Mouse (Mus musculus) forebrain, postnatal 0 days (tissue): ENCODE measurements around the gene Etv5. TPM values are rescaled to one million over a fixed set of nuclear protein-coding genes. Genes with fewer than 3 reads are reported as not detected.

Experiments used
- ATAC-seq: fragments of 200-750 bp; cut with Nextera tagmentation; 2 replicates; pipeline ENCODE4 v1.8.0; 2017; ENCODE audit warnings: mild to moderate bottlenecking, moderate library complexity
- DNase-seq: peaks from one replicate; pipeline ENCODE4 v3.0.0-alpha.2; 2015
- H3K27ac ChIP-seq: fragments of 300-500 bp; sonication (generic); 2 replicates; pipeline ENCODE4 v1.5.1; 2014; ENCODE audit warnings: low read depth, mild to moderate bottlenecking, antibody characterized with exemption, low read length, moderate library complexity, mixed read lengths
- H3K27me3 ChIP-seq: fragments of 300-500 bp; sonication (generic); 2 replicates; pipeline ENCODE4 v1.6.1; 2014; ENCODE audit warnings: mild to moderate bottlenecking, low read length, mixed read lengths; ENCODE audit not compliant: insufficient read depth
- H3K36me3 ChIP-seq: fragments of 300-500 bp; sonication (generic); 2 replicates; pipeline ENCODE4 v1.6.1; 2014; ENCODE audit warnings: mild to moderate bottlenecking, moderate library complexity; ENCODE audit not compliant: insufficient read depth
- H3K4me1 ChIP-seq: fragments of 300-500 bp; sonication (generic); 2 replicates; pipeline ENCODE4 v1.6.1; 2014; ENCODE audit warnings: antibody characterized with exemption; ENCODE audit not compliant: insufficient read depth
- H3K4me2 ChIP-seq: fragments of 300-500 bp; sonication (generic); 2 replicates; pipeline ENCODE4 v1.6.1; 2014; ENCODE audit warnings: low read depth, mild to moderate bottlenecking, moderate library complexity
- H3K4me3 ChIP-seq: fragments of 300-500 bp; sonication (generic); 2 replicates; pipeline ENCODE4 v1.5.1; 2014; ENCODE audit warnings: low read depth, low read length, mixed read lengths
- H3K9ac ChIP-seq: fragments of 300-500 bp; sonication (generic); 2 replicates; pipeline ENCODE4 v1.6.1; 2014; ENCODE audit warnings: mild to moderate bottlenecking
- H3K9me3 ChIP-seq: fragments of 300-500 bp; sonication (generic); 2 replicates; pipeline ENCODE4 v1.6.1; 2016; ENCODE audit warnings: low read length
- CTCF ChIP-seq: sonication (generic); IDR thresholded peaks from 2 replicates; pipeline ENCODE4 v1.5.1; 2016; ENCODE audit warnings: antibody characterized with exemption, control low read depth, low read depth
- WGBS: fragments of 180-500 bp; shearing (Covaris S2); extraction: QIAGEN DNeasy Blood & Tissue Kit; methylation state at CpG from one replicate; pipeline ENCODE4 v1.1.7; 2014; 5-methylcytosine and 5-hydroxymethylcytosine counted together
- polyA plus RNA-seq: library from polyadenylated mRNA; unstranded; fragments of >200 nt; fragmentation: Nextera tagmentation; extraction: Ambion mirVana; gene quantifications from 2 replicates; pipeline ENCODE4 v1.2.1, GENCODE M21; 2015
- total RNA-seq: library from RNA; depleted of rRNA; stranded (reverse); fragments of >200 nt; gene quantifications from 2 replicates; pipeline ENCODE4 v1.2.3, GENCODE M21; 2014

Etv5 gene
- total and polyA plus RNA-seq, 2 experiments from 2014 or later, result 28.6 to 37.4 TPM

GRCm38 (mm10) chr16:22406747-22407146 is 32.8 kb downstream of the Etv5 start:
- Histone ChIP-seq H3K9me3 (no peaks in the 10 kb centered on the region), H3K4me1 (no peaks in the 10 kb centered on the region), H3K9ac (no peak overlapping the region), H3K27ac (no peak overlapping the region), H3K36me3 (no peaks in the 10 kb centered on the region), H3K4me2 (no peak overlapping the region), H3K27me3 (no peaks in the 10 kb centered on the region), H3K4me3 (no peak overlapping the region)
- ATAC-seq (no peak), DNase-seq (no peak)
- TF ChIP-seq CTCF, result no peak
- 90% methylated on average over 4 of the region's 4 CpGs for WGBS

- no peak for DNase-seq
- Histone ChIP-seq H3K4me1 (no peaks in the 10 kb centered on the region), H3K27me3 (no peaks in the 10 kb centered on the region), H3K36me3 (no peaks in the 10 kb centered on the region), H3K9ac (no peak overlapping the region), H3K9me3 (no peaks in the 10 kb centered on the region), H3K4me2 (no peak overlapping the region), H3K27ac (no peak overlapping the region), H3K4me3 (no peak overlapping the region)
- ATAC-seq, result peak; percentile 20; the same call in 1 of the 2 replicates
- 58% methylated on average over 4 of the region's 4 CpGs for WGBS
- no peak for TF ChIP-seq CTCF
These were observed 33.5 kb downstream of the Etv5 start for GRCm38 (mm10) chr16:22406050-22406449.

- ATAC-seq, result no peak
- Histone ChIP-seq H3K27me3 (no peaks in the 10 kb centered on the region), H3K4me2 (no peak overlapping the region), H3K4me1 (no peaks in the 10 kb centered on the region), H3K4me3 (no peak overlapping the region), H3K36me3 (no peaks in the 10 kb centered on the region; the same call in 1 of the 2 replicates), H3K9me3 (no peaks in the 10 kb centered on the region), H3K27ac (no peak overlapping the region), H3K9ac (no peak overlapping the region)
- TF ChIP-seq CTCF, result no peak
- WGBS, result 48% methylated on average over 10 of the region's 10 CpGs
- DNase-seq, result no peak
These were observed 34.0 kb downstream of the Etv5 start for GRCm38 (mm10) chr16:22405492-22405891.

- DNase-seq, result no peak
These were observed 35.8 kb downstream of the Etv5 start for GRCm38 (mm10) chr16:22403715-22404114.

GRCm38 (mm10) chr16:22402600-22402999 is 36.9 kb downstream of the Etv5 start:
- no peaks in the 10 kb centered on the region for H3K4me1 ChIP-seq
- peaks cover 4% of the 10 kb centered on the region; the same call in 1 of the 2 replicates for H3K36me3 ChIP-seq
- no peak overlapping the region for H3K9ac ChIP-seq
- no peak for TF ChIP-seq CTCF
- no peaks in the 10 kb centered on the region for H3K9me3 ChIP-seq
- no peak for DNase-seq
- no peak overlapping the region for H3K27ac ChIP-seq
- H3K27me3 ChIP-seq, result no peaks in the 10 kb centered on the region
- ATAC-seq, result no peak
- H3K4me2 ChIP-seq, result no peak overlapping the region
- H3K4me3 ChIP-seq, result no peak overlapping the region

More at GRCm38 (mm10) chr16:22403715-22404114, 35.8 kb downstream of the Etv5 start:
- Histone ChIP-seq H3K27me3 (no peaks in the 10 kb centered on the region), H3K9ac (no peak overlapping the region), H3K9me3 (no peaks in the 10 kb centered on the region), H3K4me3 (no peak overlapping the region), H3K27ac (no peak overlapping the region), H3K4me1 (no peaks in the 10 kb centered on the region), H3K4me2 (no peak overlapping the region), H3K36me3 (peaks cover 4% of the 10 kb centered on the region; the same call in 1 of the 2 replicates)
- no peak for ATAC-seq
- WGBS, result 93% methylated on average over 4 of the region's 4 CpGs
- no peak for TF ChIP-seq CTCF

- Histone ChIP-seq H3K4me1 (no peaks in the 10 kb centered on the region), H3K27ac (no peak overlapping the region), H3K4me3 (no peak overlapping the region), H3K9ac (no peak overlapping the region), H3K9me3 (no peaks in the 10 kb centered on the region), H3K4me2 (no peak overlapping the region), H3K27me3 (no peaks in the 10 kb centered on the region), H3K36me3 (peaks cover 4% of the 10 kb centered on the region; the same call in 1 of the 2 replicates)
- no peak for TF ChIP-seq CTCF
- WGBS, result 62% methylated on average over 6 of the region's 6 CpGs
- ATAC-seq (no peak), DNase-seq (no peak)
These were observed 39.3 kb downstream of the Etv5 start for GRCm38 (mm10) chr16:22400226-22400625.

- WGBS, result 88% methylated on average over 10 of the region's 10 CpGs
These were observed 40.6 kb downstream of the Etv5 start for GRCm38 (mm10) chr16:22398784-22399453.

More at GRCm38 (mm10) chr16:22398784-22399453, 40.6 kb downstream of the Etv5 start:
- H3K9me3 ChIP-seq, result no peaks in the 10 kb centered on the region
- no peak overlapping the region for H3K4me3 ChIP-seq
- ATAC-seq (no peak), DNase-seq (no peak)
- no peak overlapping the region for H3K27ac ChIP-seq
- H3K27me3 ChIP-seq, result no peaks in the 10 kb centered on the region
- H3K4me2 ChIP-seq, result no peak overlapping the region
- peaks cover 4% of the 10 kb centered on the region; the same call in 1 of the 2 replicates for H3K36me3 ChIP-seq
- no peaks in the 10 kb centered on the region for H3K4me1 ChIP-seq
- no peak for TF ChIP-seq CTCF
- no peak overlapping the region for H3K9ac ChIP-seq
